Mouse (Mus musculus) gastrocnemius, postnatal 14 days (tissue): ENCODE measurements around the gene Gm13030. TPM values are rescaled to one million over a fixed set of nuclear protein-coding genes. Genes with fewer than 3 reads are reported as not detected.
"Not testable (repeated sequence)": the region's sequence is repeated elsewhere in the genome, so short reads cannot be mapped to it uniquely, and the experiment has no call there.

ENCODE experiments used
- DNase-seq: peaks from one replicate; pipeline ENCODE4 v3.0.0; 2021; ENCODE audit warnings: mixed read lengths
- intact Hi-C: fragments of 180-260 bp; cut with DNase I; formaldehyde crosslinking; loops from one replicate; pipeline ENCODE4 v1.15.1; 2025; ENCODE audit warnings: low total_unique reads
- total RNA-seq, 2 experiments: library from RNA; stranded (reverse); gene quantifications; 2 replicates each; pipeline ENCODE4 v1.2.3; 2021

Gm13030 gene
- total RNA-seq, 2 experiments from 2014 or later, result not detected

DNA sequence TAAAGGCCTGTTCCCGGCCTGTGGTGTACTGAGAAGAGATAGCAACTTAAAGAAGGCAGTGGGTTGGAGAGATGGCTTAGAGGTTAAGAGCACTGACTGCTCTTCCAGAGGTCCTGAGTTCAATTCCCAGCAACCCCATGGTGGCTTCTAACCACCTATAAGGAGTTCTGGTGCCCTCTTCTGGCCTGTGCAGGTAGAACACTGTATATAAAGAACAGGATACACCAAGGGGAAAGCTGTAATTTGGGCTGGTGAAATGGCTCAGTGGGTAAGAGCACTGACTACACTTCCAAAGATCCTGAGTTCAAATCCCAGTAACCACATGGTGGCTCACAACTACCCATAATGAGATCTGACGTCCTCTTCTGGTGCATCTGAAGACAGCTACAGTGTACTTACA is 49.6 kb downstream of the Gm13030 start:
- intact Hi-C loops, DNase-seq: not testable (repeated sequence)

DNA sequence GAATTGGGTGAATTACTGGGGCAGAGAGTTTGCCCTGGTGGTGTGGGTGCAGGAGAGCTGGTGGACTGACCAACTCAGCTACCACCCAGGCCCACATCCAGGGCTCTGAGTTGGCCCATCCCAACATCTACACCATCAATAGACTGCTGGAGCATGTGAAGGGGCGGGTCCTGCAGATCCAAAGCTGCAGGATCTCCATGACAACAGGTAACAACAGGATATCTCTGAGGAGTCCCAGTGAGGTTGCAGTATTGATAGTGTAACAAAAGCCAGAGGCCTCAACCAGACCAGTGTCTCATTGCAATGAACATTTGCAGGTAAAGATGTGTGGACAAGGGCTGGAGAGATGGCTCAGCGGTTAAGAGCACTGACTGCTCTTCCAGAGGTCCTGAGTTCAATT is 52.7 kb downstream of the Gm13030 start:
- intact Hi-C loops, result no loop called here
- DNase-seq, result no peak

Other genes starting within 250 kb of the Gm13030 start
- gene Vwa5b1, start 238.1 kb downstream of the Gm13030 start, total RNA-seq, result not detected
- not detected for gene Pla2g2c, start 149.2 kb downstream of the Gm13030 start, total RNA-seq
- under 1 TPM; 0.16 to 0.29 TPM for gene Ubxn10, start 136.8 kb downstream of the Gm13030 start, total RNA-seq
- gene Pla2g2f, start 116.3 kb downstream of the Gm13030 start, total RNA-seq, result not detected
- gene Pla2g2d, start 98.2 kb downstream of the Gm13030 start, total RNA-seq, result not detected
- 1 to 10 TPM in 1 of 2 experiments, under 1 TPM in 1; 0.95 to 1.8 TPM for gene Pla2g5, start 10.5 kb downstream of the Gm13030 start, total RNA-seq
- gene Pla2g2e, start 4.0 kb upstream of the Gm13030 start, total RNA-seq, result not detected
- 1 to 10 TPM; 7.3 to 8.9 TPM for gene Otud3, start 40.0 kb upstream of the Gm13030 start, total RNA-seq
- gene Rnf186, start 93.1 kb upstream of the Gm13030 start, total RNA-seq, result not detected
- 1 to 10 TPM; 3.4 to 3.5 TPM for gene Tmco4, start 98.9 kb upstream of the Gm13030 start, total RNA-seq
- not detected for gene Htr6, start 201.6 kb upstream of the Gm13030 start, total RNA-seq
- gene Nbl1, start 219.0 kb upstream of the Gm13030 start, total RNA-seq, result 10 to 100 TPM; 32.2 to 39.6 TPM